Mouse (Mus musculus): ENCODE results near the gene Pcnx4. TPM values are rescaled to one million over a fixed set of nuclear protein-coding genes. Genes with fewer than 3 reads are reported as not detected.
A peak's percentile ranks its signal among the peaks of the same experiment; 100 is the strongest.

Pcnx4 gene
- polyA plus RNA-seq, 1 experiment: 12.3 TPM

DNA sequence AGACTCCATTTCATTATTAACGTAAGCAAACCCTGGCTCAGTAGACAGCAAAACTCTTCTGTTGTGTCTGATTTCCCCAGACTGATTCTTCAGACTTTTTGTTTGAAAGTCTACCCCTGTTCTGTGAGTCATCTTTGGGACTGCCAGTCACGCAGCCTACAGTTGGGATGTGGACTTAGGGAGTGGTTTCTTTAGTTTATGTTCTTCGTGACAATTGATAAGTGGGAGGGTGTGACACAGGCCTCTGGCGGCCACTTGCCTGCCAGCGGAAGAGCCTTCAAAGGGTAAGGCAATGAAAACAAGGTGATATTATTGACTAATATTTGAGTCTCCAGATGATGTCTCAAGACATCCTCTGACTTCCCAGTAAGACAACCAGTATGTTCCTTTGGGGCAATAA lies 16.3 kb upstream of the Pcnx4 start:
- Histone ChIP-seq H3K4me1 (ENCODE audit: control insufficient read depth, insufficient read depth, low read length) (no peaks in the 10 kb centered on the region), H3K4me3 (ENCODE audit: insufficient read depth, low read length) (no peak overlapping the region), H3K27ac (ENCODE audit: insufficient read depth, low read length) (no peak overlapping the region)
- TF ChIP-seq CTCF (IDR thresholded peaks at IDR 0.05; ENCODE audit: borderline replicate concordance, insufficient read depth, low read length) (no peak), POLR2A (IDR thresholded peaks at IDR 0.05; ENCODE audit: low read depth, low read length) (no peak)

DNA sequence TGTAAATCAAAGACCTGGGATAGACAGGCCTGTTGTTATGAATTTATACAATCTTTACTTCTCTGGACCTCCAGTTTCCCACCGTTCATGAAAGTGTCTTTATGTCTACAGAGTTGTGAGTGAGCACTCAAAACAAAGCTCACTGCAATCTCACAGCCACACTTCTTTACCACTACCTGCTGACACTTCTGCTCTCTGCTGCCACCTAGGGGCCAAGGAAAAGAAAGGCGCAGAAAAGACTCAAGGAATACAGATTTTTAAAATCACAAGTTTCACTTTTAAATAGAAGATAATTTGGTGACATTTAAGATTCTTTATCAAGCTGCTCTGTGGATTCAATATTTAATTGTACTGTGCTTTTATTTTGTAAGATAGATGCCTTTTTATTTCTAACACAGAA lies 15.5 kb upstream of the Pcnx4 start:
- H3K4me1 ChIP-seq (ENCODE audit: control insufficient read depth, insufficient read depth, low read length): no peaks in the 10 kb centered on the region
- H3K4me3 ChIP-seq (ENCODE audit: insufficient read depth, low read length): no peak overlapping the region
- TF ChIP-seq POLR2A (IDR thresholded peaks at IDR 0.05; ENCODE audit: low read depth, low read length) (no peak), CTCF (IDR thresholded peaks at IDR 0.05; ENCODE audit: borderline replicate concordance, insufficient read depth, low read length) (peak; percentile 55; the same call in 1 of the 2 replicates)
- no peak overlapping the region for H3K27ac ChIP-seq (ENCODE audit: insufficient read depth, low read length)

DNA sequence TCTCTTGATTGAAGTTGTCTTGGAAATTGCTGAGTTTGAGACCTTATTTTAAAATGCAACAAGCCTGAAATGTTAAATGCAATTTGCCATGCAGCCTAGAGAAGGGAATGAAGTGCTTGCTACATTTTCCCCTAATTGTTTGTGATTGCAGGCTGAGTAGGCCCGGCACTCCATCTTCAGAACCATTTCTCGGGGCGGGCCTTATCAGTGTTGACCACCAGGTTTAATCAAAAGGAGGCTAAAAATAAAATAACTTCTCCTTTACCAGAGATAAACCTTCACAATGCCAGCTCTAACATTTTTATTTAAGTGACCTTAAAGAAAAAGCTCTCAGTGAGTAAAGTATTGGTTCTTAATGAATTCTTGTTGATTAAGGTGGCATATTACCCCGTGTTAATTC lies 10.6 kb upstream of the Pcnx4 start:
- no peak overlapping the region for H3K4me3 ChIP-seq (ENCODE audit: insufficient read depth, low read length)
- no peaks in the 10 kb centered on the region for H3K4me1 ChIP-seq (ENCODE audit: control insufficient read depth, insufficient read depth, low read length)
- no peak for TF ChIP-seq POLR2A (IDR thresholded peaks at IDR 0.05; ENCODE audit: low read depth, low read length)
- H3K27ac ChIP-seq (ENCODE audit: insufficient read depth, low read length): no peak overlapping the region

DNA sequence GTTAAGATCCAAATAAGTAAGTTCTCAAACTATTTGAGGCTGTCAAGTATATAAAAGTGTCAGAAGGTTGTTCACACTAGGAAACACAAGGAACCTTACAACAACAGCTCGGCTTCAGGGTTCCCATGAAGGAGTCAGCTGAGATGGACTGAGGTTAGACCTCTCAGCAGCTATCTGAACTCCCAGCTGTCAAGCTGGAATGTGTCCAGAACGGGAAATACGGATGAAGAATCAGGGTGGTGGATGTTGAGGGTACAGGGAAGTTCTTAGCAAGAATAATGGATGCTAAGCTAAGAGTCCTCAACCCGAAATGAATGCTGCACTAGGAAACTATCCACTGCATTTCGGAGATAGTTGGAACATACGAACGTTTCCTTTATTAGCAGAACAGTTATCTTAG lies 3.9 kb upstream of the Pcnx4 start:
- TF ChIP-seq CTCF (IDR thresholded peaks at IDR 0.05; ENCODE audit: borderline replicate concordance, insufficient read depth, low read length): no peak
- no peak for TF ChIP-seq POLR2A (IDR thresholded peaks at IDR 0.05; ENCODE audit: low read depth, low read length)
- H3K4me1 ChIP-seq (ENCODE audit: control insufficient read depth, insufficient read depth, low read length): no peaks in the 10 kb centered on the region
- no peak overlapping the region for H3K4me3 ChIP-seq (ENCODE audit: insufficient read depth, low read length)
- H3K27ac ChIP-seq (ENCODE audit: insufficient read depth, low read length): no peak overlapping the region

DNA sequence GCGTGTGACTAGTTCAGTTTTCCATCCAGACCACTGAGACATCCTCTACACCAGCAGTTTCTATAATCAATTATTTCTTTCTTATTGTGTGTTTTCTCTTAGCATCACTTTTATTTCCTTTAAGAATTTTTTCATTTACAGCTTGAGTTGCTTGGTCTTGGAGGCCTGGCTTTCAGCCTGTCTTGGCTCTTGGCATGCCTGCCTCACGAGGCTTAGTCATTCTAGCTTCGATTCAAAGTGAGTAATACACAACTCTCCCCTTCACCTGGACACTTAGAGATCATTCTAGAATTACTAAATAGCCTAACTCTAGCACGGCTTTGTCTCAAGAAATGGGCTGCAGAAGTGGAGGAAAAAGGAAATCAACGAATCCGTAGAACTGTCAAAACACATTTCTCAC lies 2.2 kb upstream of the Pcnx4 start:
- no peak for TF ChIP-seq POLR2A (IDR thresholded peaks at IDR 0.05; ENCODE audit: low read depth, low read length)
- no peak for TF ChIP-seq CTCF (IDR thresholded peaks at IDR 0.05; ENCODE audit: borderline replicate concordance, insufficient read depth, low read length)
- Histone ChIP-seq H3K4me1 (ENCODE audit: control insufficient read depth, insufficient read depth, low read length) (no peaks in the 10 kb centered on the region; the same call in 1 of the 2 replicates), H3K4me3 (ENCODE audit: insufficient read depth, low read length) (no peak overlapping the region), H3K27ac (ENCODE audit: insufficient read depth, low read length) (no peak overlapping the region)

DNA sequence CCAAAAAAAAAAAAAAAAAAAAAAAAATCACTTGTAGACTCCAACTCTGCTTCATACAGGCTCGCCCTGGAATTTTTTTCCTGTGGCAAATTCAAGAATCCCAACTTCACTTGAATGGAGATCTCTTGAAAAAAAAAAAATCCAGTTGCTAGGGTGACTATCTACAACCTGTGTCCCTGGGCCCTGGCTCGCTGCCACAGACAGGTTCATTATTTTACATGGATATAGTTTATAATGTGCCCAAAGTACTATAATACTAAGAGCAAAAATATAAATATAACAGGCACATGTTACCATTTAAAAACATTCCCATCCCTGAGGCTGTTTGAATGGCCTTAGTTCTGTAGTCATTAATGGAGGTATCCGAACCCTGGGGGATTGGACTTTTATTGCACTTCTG lies 584 bp upstream of the Pcnx4 start:
- H3K4me1 ChIP-seq (ENCODE audit: control insufficient read depth, insufficient read depth, low read length): no peaks in the 10 kb centered on the region; the same call in 1 of the 2 replicates
- TF ChIP-seq POLR2A (IDR thresholded peaks at IDR 0.05; ENCODE audit: low read depth, low read length): no peak
- TF ChIP-seq CTCF (IDR thresholded peaks at IDR 0.05; ENCODE audit: borderline replicate concordance, insufficient read depth, low read length): no peak
- H3K4me3 ChIP-seq (ENCODE audit: insufficient read depth, low read length): no peak overlapping the region
- H3K27ac ChIP-seq (ENCODE audit: insufficient read depth, low read length): no peak overlapping the region

DNA sequence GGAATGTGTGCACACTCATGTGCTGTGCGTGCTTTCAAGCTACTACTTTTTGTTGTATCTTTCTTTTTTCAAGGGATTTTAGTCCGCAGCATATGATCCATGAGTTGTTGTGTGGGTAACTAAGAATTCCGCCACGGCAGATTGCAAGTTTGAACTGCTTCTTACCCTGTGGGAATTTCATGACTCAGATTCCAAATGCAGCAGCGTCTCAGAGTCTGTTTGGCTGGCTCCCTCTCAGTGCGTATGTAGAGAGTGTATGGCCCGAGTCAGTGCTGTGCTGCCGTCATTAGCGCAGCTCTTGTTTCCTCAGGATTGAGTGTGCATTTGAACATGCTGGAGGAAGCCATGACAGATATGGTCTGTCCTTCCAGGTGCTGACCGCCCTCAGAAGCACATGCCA lies 2.4 kb downstream of the Pcnx4 start:
- no peaks in the 10 kb centered on the region; the same call in 1 of the 2 replicates for H3K4me1 ChIP-seq (ENCODE audit: control insufficient read depth, insufficient read depth, low read length)
- H3K4me3 ChIP-seq (ENCODE audit: insufficient read depth, low read length): no peak overlapping the region
- TF ChIP-seq CTCF (IDR thresholded peaks at IDR 0.05; ENCODE audit: borderline replicate concordance, insufficient read depth, low read length): no peak
- TF ChIP-seq POLR2A (IDR thresholded peaks at IDR 0.05; ENCODE audit: low read depth, low read length): no peak
- no peak overlapping the region for H3K27ac ChIP-seq (ENCODE audit: insufficient read depth, low read length)

DNA sequence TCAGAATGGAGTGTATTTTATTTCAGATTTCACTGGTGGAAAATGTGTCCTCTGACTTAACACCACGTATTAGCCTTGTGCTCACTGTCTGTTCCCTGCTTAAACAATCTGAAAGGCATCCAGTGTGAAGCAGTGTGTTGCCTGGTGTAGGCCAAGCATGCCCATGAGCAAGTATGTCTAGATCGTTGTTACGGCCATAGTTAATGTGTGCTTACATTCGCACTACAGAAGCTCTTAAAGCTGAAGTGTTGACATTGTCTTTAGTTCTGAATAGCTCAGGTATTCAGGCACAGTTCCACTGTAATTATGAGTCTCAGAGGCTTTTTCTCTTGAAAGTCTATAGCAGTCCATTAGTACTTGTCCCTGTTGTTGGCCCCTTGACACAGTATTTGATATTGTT lies 18.2 kb downstream of the Pcnx4 start:
- H3K4me1 ChIP-seq (ENCODE audit: control insufficient read depth, insufficient read depth, low read length): no peaks in the 10 kb centered on the region
- H3K27ac ChIP-seq (ENCODE audit: insufficient read depth, low read length): no peak overlapping the region
- H3K4me3 ChIP-seq (ENCODE audit: insufficient read depth, low read length): no peak overlapping the region
- TF ChIP-seq POLR2A (IDR thresholded peaks at IDR 0.05; ENCODE audit: low read depth, low read length): no peak
- no peak for TF ChIP-seq CTCF (IDR thresholded peaks at IDR 0.05; ENCODE audit: borderline replicate concordance, insufficient read depth, low read length)

DNA sequence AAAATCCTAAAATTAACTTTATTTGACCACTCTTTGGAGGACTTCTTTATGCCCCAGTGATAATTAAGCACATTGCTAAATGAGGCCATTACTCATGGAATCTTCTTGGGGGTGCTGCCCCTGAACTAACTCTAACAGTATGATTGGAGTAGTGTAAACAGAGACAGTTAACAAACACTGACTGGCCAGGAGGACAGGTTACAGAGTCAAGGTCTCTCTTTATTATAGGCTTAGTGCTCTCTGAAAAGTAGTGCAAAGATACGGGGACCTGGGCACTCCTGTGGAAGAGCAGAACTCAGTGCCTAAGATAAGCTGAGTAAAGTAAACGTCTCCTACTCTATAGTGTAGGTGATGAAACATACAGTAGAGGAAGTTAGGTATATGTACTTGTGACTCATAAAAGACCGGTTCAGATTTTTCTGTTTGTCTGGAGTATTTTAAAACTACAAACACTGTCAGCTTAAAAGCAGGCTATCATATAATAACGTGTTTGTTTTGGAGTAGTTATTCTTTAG lies 28.2 kb downstream of the Pcnx4 start:
- no peak for TF ChIP-seq CTCF (IDR thresholded peaks at IDR 0.05; ENCODE audit: borderline replicate concordance, insufficient read depth, low read length)
- TF ChIP-seq POLR2A (IDR thresholded peaks at IDR 0.05; ENCODE audit: low read depth, low read length): no peak
- Histone ChIP-seq H3K27ac (ENCODE audit: insufficient read depth, low read length) (no peak overlapping the region), H3K4me3 (ENCODE audit: insufficient read depth, low read length) (no peak overlapping the region), H3K4me1 (ENCODE audit: control insufficient read depth, insufficient read depth, low read length) (no peaks in the 10 kb centered on the region)

DNA sequence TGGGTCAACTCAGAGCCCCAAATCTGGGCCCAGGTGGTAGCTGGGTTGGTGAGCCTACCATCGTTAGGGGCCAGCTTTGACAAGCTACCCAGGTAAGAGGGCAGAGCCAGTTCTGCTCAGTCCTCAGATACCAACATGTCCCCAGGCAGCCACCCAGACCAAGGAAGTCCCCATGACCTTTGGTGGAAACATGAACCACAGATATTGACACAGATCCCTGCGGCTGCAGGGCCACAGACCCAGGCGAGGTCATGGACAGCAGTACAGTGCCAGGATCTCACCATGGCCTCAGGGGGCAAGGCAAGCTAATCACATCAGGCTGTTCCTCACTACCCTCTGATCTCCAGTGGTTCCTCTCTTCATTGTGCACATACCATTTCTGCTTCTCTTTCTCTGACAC lies 45.8 kb downstream of the Pcnx4 start:
- Histone ChIP-seq H3K27ac (ENCODE audit: insufficient read depth, low read length) (no peak overlapping the region), H3K4me1 (ENCODE audit: control insufficient read depth, insufficient read depth, low read length) (no peaks in the 10 kb centered on the region), H3K4me3 (ENCODE audit: insufficient read depth, low read length) (no peak overlapping the region)
- TF ChIP-seq POLR2A (IDR thresholded peaks at IDR 0.05; ENCODE audit: low read depth, low read length): no peak
- no peak for TF ChIP-seq CTCF (IDR thresholded peaks at IDR 0.05; ENCODE audit: borderline replicate concordance, insufficient read depth, low read length)

DNA sequence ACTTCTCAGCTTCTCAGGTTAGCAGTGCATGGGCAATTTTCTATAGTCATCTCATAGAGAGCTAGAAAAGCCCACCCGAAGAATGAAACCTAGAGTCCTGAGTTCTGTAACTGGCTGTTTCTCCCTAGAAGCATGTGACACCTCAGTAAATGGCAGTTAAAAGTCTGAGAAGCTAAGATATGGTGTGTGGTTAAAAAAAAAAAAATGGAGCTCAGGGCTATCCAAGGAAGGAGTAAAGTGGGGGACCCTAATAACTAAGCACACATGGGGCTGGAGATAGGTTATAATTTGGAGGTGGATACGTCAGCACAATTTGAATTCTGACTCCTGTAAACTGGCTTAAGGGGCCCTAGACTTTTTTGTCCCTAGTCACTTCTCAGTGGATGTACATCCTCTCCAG lies 46.9 kb downstream of the Pcnx4 start:
- Histone ChIP-seq H3K27ac (ENCODE audit: insufficient read depth, low read length) (no peak overlapping the region), H3K4me3 (ENCODE audit: insufficient read depth, low read length) (no peak overlapping the region), H3K4me1 (ENCODE audit: control insufficient read depth, insufficient read depth, low read length) (no peaks in the 10 kb centered on the region)
- TF ChIP-seq POLR2A (IDR thresholded peaks at IDR 0.05; ENCODE audit: low read depth, low read length) (no peak), CTCF (IDR thresholded peaks at IDR 0.05; ENCODE audit: borderline replicate concordance, insufficient read depth, low read length) (no peak)
